Mouse (Mus musculus) limb, embryonic 15.5 days (tissue): ENCODE data around the gene Naaladl2. TPM values are rescaled to one million over a fixed set of nuclear protein-coding genes. Genes with fewer than 3 reads are reported as not detected.
"Not testable (repeated sequence)": the region's sequence is repeated elsewhere in the genome, so short reads cannot be mapped to it uniquely, and the experiment has no call there.

Source experiments
- ATAC-seq: fragments of 200-750 bp; cut with Nextera tagmentation; 2 replicates; pipeline ENCODE4 v1.8.0; 2017; ENCODE audit warnings: low read depth, moderate TSS enrichment; ENCODE audit not compliant: insufficient number of reproducible peaks, low FRiP score, low TSS enrichment
- H3K27ac ChIP-seq: fragments of 300-500 bp; sonication (generic); 2 replicates; pipeline ENCODE4 v1.5.1; 2015; ENCODE audit warnings: moderate library complexity, mild to moderate bottlenecking, inconsistent platforms
- H3K27me3 ChIP-seq: fragments of 300-500 bp; sonication (generic); 2 replicates; pipeline ENCODE4 v1.6.1; 2015; ENCODE audit warnings: inconsistent platforms
- H3K36me3 ChIP-seq: fragments of 300-500 bp; sonication (generic); 2 replicates; pipeline ENCODE4 v1.6.1; 2015; ENCODE audit warnings: inconsistent platforms
- H3K4me1 ChIP-seq: fragments of 300-500 bp; sonication (generic); 2 replicates; pipeline ENCODE4 v1.6.1; 2015; ENCODE audit warnings: inconsistent platforms
- H3K4me2 ChIP-seq: fragments of 300-500 bp; sonication (generic); 2 replicates; pipeline ENCODE4 v1.6.1; 2015; ENCODE audit warnings: mild to moderate bottlenecking, inconsistent platforms
- H3K4me3 ChIP-seq: fragments of 300-500 bp; sonication (generic); 2 replicates; pipeline ENCODE4 v1.5.1; 2015; ENCODE audit warnings: mild to moderate bottlenecking, inconsistent platforms
- H3K9ac ChIP-seq: fragments of 300-500 bp; sonication (generic); 2 replicates; pipeline ENCODE4 v1.6.1; 2015; ENCODE audit warnings: inconsistent platforms
- H3K9me3 ChIP-seq: fragments of 300-500 bp; sonication (generic); 2 replicates; pipeline ENCODE4 v1.6.1; 2016; ENCODE audit warnings: inconsistent platforms
- WGBS: fragments of 180-500 bp; shearing (Covaris S2); methylation state at CpG from one replicate; pipeline ENCODE4 v1.1.7; 2015; 5-methylcytosine and 5-hydroxymethylcytosine counted together
- polyA plus RNA-seq: library from polyadenylated mRNA; unstranded; fragments of >200 nt; fragmentation: Nextera tagmentation; extraction: Ambion mirVana; gene quantifications from 2 replicates; pipeline ENCODE4 v1.2.1, GENCODE M21; 2015

Gene Naaladl2
- polyA plus RNA-seq, 1 experiment from 2014 or later, result 2.3 TPM

- H3K27ac ChIP-seq, result no peak overlapping the region
- no peak overlapping the region for H3K9ac ChIP-seq
- no peaks in the 10 kb centered on the region for H3K4me1 ChIP-seq
- no peak overlapping the region for H3K4me3 ChIP-seq
- no peaks in the 10 kb centered on the region for H3K27me3 ChIP-seq
- no peaks in the 10 kb centered on the region for H3K9me3 ChIP-seq
- H3K36me3 ChIP-seq, result no peaks in the 10 kb centered on the region
- WGBS, result 81% methylated on average over 6 of the region's 6 CpGs
- no peak for ATAC-seq
- no peak overlapping the region for H3K4me2 ChIP-seq
Observed at GRCm38 (mm10) chr3:24440621-24441020, 703.4 kb downstream of the Naaladl2 start.

- no peak overlapping the region for H3K4me2 ChIP-seq
- H3K9me3 ChIP-seq, result no peaks in the 10 kb centered on the region
- H3K36me3 ChIP-seq, result no peaks in the 10 kb centered on the region
- no peak overlapping the region for H3K9ac ChIP-seq
- no peak for ATAC-seq
- H3K27ac ChIP-seq, result no peak overlapping the region
- no peaks in the 10 kb centered on the region for H3K27me3 ChIP-seq
- H3K4me1 ChIP-seq, result no peaks in the 10 kb centered on the region
- WGBS, result 78% methylated on average over 3 of the region's 3 CpGs
- H3K4me3 ChIP-seq, result no peak overlapping the region
Observed at GRCm38 (mm10) chr3:24432761-24433160, 711.3 kb downstream of the Naaladl2 start.

GRCm38 (mm10) chr3:24391737-24392136 is 752.3 kb downstream of the Naaladl2 start:
- Histone ChIP-seq H3K4me3 (no peak overlapping the region), H3K9ac (no peak overlapping the region), H3K9me3 (no peaks in the 10 kb centered on the region), H3K4me2 (no peak overlapping the region), H3K4me1 (no peaks in the 10 kb centered on the region), H3K27me3 (no peaks in the 10 kb centered on the region), H3K36me3 (no peaks in the 10 kb centered on the region), H3K27ac (no peak overlapping the region)
- ATAC-seq, result no peak

- no peak overlapping the region for H3K4me3 ChIP-seq
- no peak overlapping the region for H3K4me2 ChIP-seq
- H3K9ac ChIP-seq, result no peak overlapping the region
- no peaks in the 10 kb centered on the region for H3K4me1 ChIP-seq
- WGBS, result 65% methylated on average over 1 of the region's 1 CpGs
- ATAC-seq, result no peak
- no peak overlapping the region for H3K27ac ChIP-seq
- H3K36me3 ChIP-seq, result no peaks in the 10 kb centered on the region
- no peaks in the 10 kb centered on the region for H3K9me3 ChIP-seq
- no peaks in the 10 kb centered on the region for H3K27me3 ChIP-seq
Observed at GRCm38 (mm10) chr3:24391311-24391710, 752.8 kb downstream of the Naaladl2 start.

GRCm38 (mm10) chr3:24355010-24355409 is 789.1 kb downstream of the Naaladl2 start:
- Histone ChIP-seq H3K27me3 (no peaks in the 10 kb centered on the region), H3K9me3 (no peaks in the 10 kb centered on the region), H3K4me1 (no peaks in the 10 kb centered on the region), H3K9ac (no peak overlapping the region), H3K36me3 (no peaks in the 10 kb centered on the region), H3K4me3 (no peak overlapping the region), H3K4me2 (no peak overlapping the region), H3K27ac (no peak overlapping the region)
- 53% methylated on average over 2 of the region's 2 CpGs for WGBS
- no peak for ATAC-seq

GRCm38 (mm10) chr3:24321489-24322405 is 822.3 kb downstream of the Naaladl2 start:
- Histone ChIP-seq H3K27ac (no peak overlapping the region), H3K4me2 (no peak overlapping the region), H3K36me3 (no peaks in the 10 kb centered on the region), H3K27me3 (no peaks in the 10 kb centered on the region), H3K4me1 (no peaks in the 10 kb centered on the region), H3K9me3 (no peaks in the 10 kb centered on the region), H3K4me3 (no peak overlapping the region), H3K9ac (no peak overlapping the region)
- 62% methylated on average over 11 of the region's 11 CpGs for WGBS
- no peak for ATAC-seq

- no peak overlapping the region for H3K4me2 ChIP-seq
- no peak for ATAC-seq
- no peaks in the 10 kb centered on the region for H3K9me3 ChIP-seq
- 67% methylated on average over 4 of the region's 4 CpGs for WGBS
- H3K4me3 ChIP-seq, result no peak overlapping the region
- H3K36me3 ChIP-seq, result no peaks in the 10 kb centered on the region
- H3K9ac ChIP-seq, result no peak overlapping the region
- H3K4me1 ChIP-seq, result no peaks in the 10 kb centered on the region
- H3K27me3 ChIP-seq, result no peaks in the 10 kb centered on the region
- H3K27ac ChIP-seq, result no peak overlapping the region
Observed at GRCm38 (mm10) chr3:24314658-24315297, 829.3 kb downstream of the Naaladl2 start.

- no peak overlapping the region for H3K27ac ChIP-seq
- no peaks in the 10 kb centered on the region for H3K4me1 ChIP-seq
- ATAC-seq, result no peak
- H3K36me3 ChIP-seq, result no peaks in the 10 kb centered on the region
- WGBS, result 83% methylated on average over 2 of the region's 2 CpGs
- H3K4me2 ChIP-seq, result no peak overlapping the region
- H3K9ac ChIP-seq, result no peak overlapping the region
- no peak overlapping the region for H3K4me3 ChIP-seq
- no peaks in the 10 kb centered on the region for H3K9me3 ChIP-seq
- no peaks in the 10 kb centered on the region for H3K27me3 ChIP-seq
Observed at GRCm38 (mm10) chr3:24225418-24225817, 918.6 kb downstream of the Naaladl2 start.

- no peak overlapping the region for H3K27ac ChIP-seq
- H3K4me2 ChIP-seq, result no peak overlapping the region
- H3K9me3 ChIP-seq, result no peaks in the 10 kb centered on the region
- no peak overlapping the region for H3K9ac ChIP-seq
- no peak overlapping the region for H3K4me3 ChIP-seq
- ATAC-seq, result no peak
- H3K36me3 ChIP-seq, result no peaks in the 10 kb centered on the region
- no peaks in the 10 kb centered on the region for H3K4me1 ChIP-seq
- H3K27me3 ChIP-seq, result no peaks in the 10 kb centered on the region
- 88% methylated on average over 1 of the region's 1 CpGs for WGBS
Observed at GRCm38 (mm10) chr3:24217476-24217875, 926.6 kb downstream of the Naaladl2 start.

GRCm38 (mm10) chr3:24166531-24166930 is 977.5 kb downstream of the Naaladl2 start:
- no peak overlapping the region for H3K4me3 ChIP-seq

GRCm38 (mm10) chr3:24163992-24164391 is 980.1 kb downstream of the Naaladl2 start:
- H3K36me3 ChIP-seq, result no peaks in the 10 kb centered on the region
- no peak overlapping the region for H3K27ac ChIP-seq
- ATAC-seq, result no peak
- no peak overlapping the region for H3K9ac ChIP-seq
- no peak overlapping the region for H3K4me3 ChIP-seq
- no peaks in the 10 kb centered on the region for H3K9me3 ChIP-seq
- no peaks in the 10 kb centered on the region for H3K4me1 ChIP-seq
- no peak overlapping the region for H3K4me2 ChIP-seq
- H3K27me3 ChIP-seq, result no peaks in the 10 kb centered on the region

More at GRCm38 (mm10) chr3:24166531-24166930, 977.5 kb downstream of the Naaladl2 start:
- H3K36me3 ChIP-seq, result no peaks in the 10 kb centered on the region
- no peak overlapping the region for H3K4me2 ChIP-seq
- no peaks in the 10 kb centered on the region for H3K27me3 ChIP-seq
- ATAC-seq, result no peak
- no peak overlapping the region for H3K9ac ChIP-seq
- H3K4me1 ChIP-seq, result no peaks in the 10 kb centered on the region
- H3K27ac ChIP-seq, result no peak overlapping the region
- H3K9me3 ChIP-seq, result no peaks in the 10 kb centered on the region

- not testable (repeated sequence) for H3K27me3 ChIP-seq, H3K4me2 ChIP-seq, ATAC-seq, H3K9me3 ChIP-seq, H3K27ac ChIP-seq, H3K4me3 ChIP-seq, H3K9ac ChIP-seq, H3K36me3 ChIP-seq, H3K4me1 ChIP-seq
- 83% methylated on average over 4 of the region's 4 CpGs for WGBS
Observed at GRCm38 (mm10) chr3:24151086-24151815, 992.8 kb downstream of the Naaladl2 start.
